Comparison of ENCODE assay signal across 7 mouse cellular contexts in genomic region chr2:44556861-44557592, GRCm38 (mm10).
DNase-seq lines count a peak whose midpoint lies in the region; ATAC-seq and TF ChIP-seq lines count a peak whose summit lies in the region.

No protein-coding gene starts in this region.

- TF ChIP-seq POLR2A in embryonic fibroblast, embryonic 13.5 days (IDR thresholded peaks at IDR 0.05; ENCODE audit: low read depth, low read length): 0 out of 2 replicates have a peak, but pooled peaks have one; percentile 29

- H3K27me3 ChIP-seq in heart, postnatal 0 days (ENCODE audit: control insufficient read depth, insufficient read depth, low read length): 0 out of 2 replicates have a peak, but pooled peaks cover 4% of the 10 kb centered on the region
- H3K27me3 ChIP-seq in liver, embryonic 16.5 days (ENCODE audit: control insufficient read depth, insufficient read depth, low read depth, low read length): peaks cover 24% of the 10 kb centered on the region

- peak overlapping the region; percentile 25 for H3K4me3 ChIP-seq in embryonic fibroblast, embryonic 13.5 days (ENCODE audit: insufficient read depth, low read length)
- H3K4me3 ChIP-seq in heart, postnatal 0 days (ENCODE audit: low read depth, low read length): peak overlapping the region; percentile 60
- peak overlapping the region; percentile 23; the same call in 1 of the 2 replicates for H3K4me3 ChIP-seq in liver, embryonic 16.5 days (ENCODE audit: low read depth, low read length)

- no peak for TF ChIP-seq CTCF in embryonic fibroblast, embryonic 13.5 days (IDR thresholded peaks at IDR 0.05; ENCODE audit: borderline replicate concordance, insufficient read depth, low read length)
- TF ChIP-seq CTCF in heart, postnatal 0 days (IDR thresholded peaks at IDR 0.05; ENCODE audit: low read depth): no peak

- peak overlapping the region; percentile 58 for H3K9ac ChIP-seq in heart, postnatal 0 days (replicated peaks; ENCODE audit: low read depth, low read length)
- no peak overlapping the region for H3K9ac ChIP-seq in liver, embryonic 16.5 days (ENCODE audit: low read depth, low read length)

- WGBS in heart, postnatal 0 days: 2% methylated on average over 42 of the region's 42 CpGs
- 1% methylated on average over 42 of the region's 42 CpGs for WGBS in liver, embryonic 16.5 days (ENCODE audit: insufficient replicate concordance)

- H3K27ac ChIP-seq in embryonic fibroblast, embryonic 13.5 days (ENCODE audit: insufficient read depth, low read length): peak overlapping the region; percentile 80; the same call in 1 of the 2 replicates
- no peak overlapping the region for H3K27ac ChIP-seq in heart, postnatal 0 days (ENCODE audit: low read depth)
- H3K27ac ChIP-seq in liver, embryonic 16.5 days (ENCODE audit: low read length): no peak overlapping the region

- H3K4me2 ChIP-seq in heart, postnatal 0 days (ENCODE audit: low read depth, low read length): peak overlapping the region; percentile 92
- H3K4me2 ChIP-seq in liver, embryonic 16.5 days (ENCODE audit: low read depth, low read length): peak overlapping the region; percentile 34; the same call in 1 of the 2 replicates

- no peaks in the 10 kb centered on the region for H3K9me3 ChIP-seq in heart, postnatal 0 days (replicated peaks; ENCODE audit: control insufficient read depth, low read length)
- H3K9me3 ChIP-seq in liver, embryonic 16.5 days (replicated peaks; ENCODE audit: control insufficient read depth, low read length): no peaks in the 10 kb centered on the region

- peak; percentile 29 for DNase-seq in CD4-positive, CD25-positive, alpha-beta regulatory T cell, adult 2 months (ENCODE audit: low read depth, low spot score)
- DNase-seq in R1 (ENCODE audit: low read depth, low spot score): peak; percentile 21
- DNase-seq in heart, postnatal 0 days (ENCODE audit: low spot score): peak; percentile 21
- DNase-seq in layer of hippocampus, adult 11-12 months (ENCODE audit: low spot score): peak; percentile 37
- peak; percentile 52 to 77 for DNase-seq in right cerebral cortex, postnatal 10 days (ENCODE audit: low spot score in 2 of 2)

- TF ChIP-seq EP300 in heart, postnatal 0 days (IDR thresholded peaks at IDR 0.05; ENCODE audit: low read depth): no peak

- peaks cover 9% of the 10 kb centered on the region for H3K4me1 ChIP-seq in embryonic fibroblast, embryonic 13.5 days (ENCODE audit: control insufficient read depth, insufficient read depth, low read length)
- peaks cover 8% of the 10 kb centered on the region for H3K4me1 ChIP-seq in heart, postnatal 0 days (ENCODE audit: control insufficient read depth, insufficient read depth)
- H3K4me1 ChIP-seq in liver, embryonic 16.5 days (ENCODE audit: control insufficient read depth, low read depth, low read length): no peaks in the 10 kb centered on the region

- peak; percentile 53; the same call in 1 of the 2 replicates for ATAC-seq in heart, postnatal 0 days (ENCODE audit: insufficient read depth, low read depth)
- ATAC-seq in liver, embryonic 16.5 days (ENCODE audit: low read depth): no peak

- no peaks in the 10 kb centered on the region for H3K36me3 ChIP-seq in heart, postnatal 0 days (replicated peaks; ENCODE audit: control insufficient read depth, insufficient read depth, low read length)
- H3K36me3 ChIP-seq in liver, embryonic 16.5 days (ENCODE audit: control insufficient read depth, insufficient read depth): no peaks in the 10 kb centered on the region
